Mouse (Mus musculus): ENCODE measurements around the gene Fem1b. TPM values are rescaled to one million over a fixed set of nuclear protein-coding genes. Genes with fewer than 3 reads are reported as not detected.
"Not testable (repeated sequence)": the region's sequence is repeated elsewhere in the genome, so short reads cannot be mapped to it uniquely, and the experiment has no call there.

Gene Fem1b
- polyA plus RNA-seq (2014; fragmentation: Nextera tagmentation; extraction: Ambion mirVana): 20.8 and 38.2 TPM in 2 replicates

GRCm38 (mm10) chr9:62811516-62812121, at the start of gene Fem1b:
Fem1b (minus strand) TSS chr9:62811934.
- Histone ChIP-seq H3K4me2 (replicated peaks; ENCODE audit: low read depth, low read length) (peak within 1 kb of the TSS; percentile 77), H3K27me3 (ENCODE audit: control insufficient read depth, insufficient read depth, low read length) (no peaks in the 10 kb centered on the region), H3K4me1 (ENCODE audit: control insufficient read depth, insufficient read depth, low read length) (peaks cover 8% of the 10 kb centered on the region), H3K9me3 (ENCODE audit: control insufficient read depth, low read length) (no peaks in the 10 kb centered on the region), H3K36me3 (ENCODE audit: control insufficient read depth, insufficient read depth, low read length) (no peaks in the 10 kb centered on the region), H3K4me3 (ENCODE audit: low read length) (peak within 1 kb of the TSS; percentile 98), H3K9ac (ENCODE audit: low read depth, low read length) (peak within 1 kb of the TSS; percentile 97), H3K27ac (ENCODE audit: low read depth, low read length) (peak within 1 kb of the TSS; percentile 95)
- under 1% methylated on average over 49 of the region's 68 CpGs for WGBS
- peak; percentile 93 for ATAC-seq (ENCODE audit: low FRiP score, low TSS enrichment)

GRCm38 (mm10) chr9:62860866-62861265, 49.1 kb upstream of the Fem1b start:
- Histone ChIP-seq H3K4me3 (ENCODE audit: low read length) (no peak overlapping the region), H3K4me1 (ENCODE audit: control insufficient read depth, insufficient read depth, low read length) (peaks cover 33% of the 10 kb centered on the region), H3K9me3 (ENCODE audit: control insufficient read depth, low read length) (no peaks in the 10 kb centered on the region), H3K27ac (ENCODE audit: low read depth, low read length) (no peak overlapping the region), H3K27me3 (ENCODE audit: control insufficient read depth, insufficient read depth, low read length) (no peaks in the 10 kb centered on the region), H3K36me3 (ENCODE audit: control insufficient read depth, insufficient read depth, low read length) (no peaks in the 10 kb centered on the region), H3K9ac (ENCODE audit: low read depth, low read length) (no peak overlapping the region), H3K4me2 (replicated peaks; ENCODE audit: low read depth, low read length) (no peak overlapping the region)
- WGBS: 88% methylated on average over 4 of the region's 4 CpGs
- no peak for ATAC-seq (ENCODE audit: low FRiP score, low TSS enrichment)

- H3K36me3 ChIP-seq (ENCODE audit: control insufficient read depth, insufficient read depth, low read length); H3K4me2 ChIP-seq (replicated peaks; ENCODE audit: low read depth, low read length); H3K9ac ChIP-seq (ENCODE audit: low read depth, low read length); ATAC-seq (ENCODE audit: low FRiP score, low TSS enrichment); H3K9me3 ChIP-seq (ENCODE audit: control insufficient read depth, low read length); H3K27me3 ChIP-seq (ENCODE audit: control insufficient read depth, insufficient read depth, low read length); H3K27ac ChIP-seq (ENCODE audit: low read depth, low read length); H3K4me3 ChIP-seq (ENCODE audit: low read length): not testable (repeated sequence)
- peaks cover 33% of the 10 kb centered on the region for H3K4me1 ChIP-seq (ENCODE audit: control insufficient read depth, insufficient read depth, low read length)
- 37% methylated on average over 6 of the region's 7 CpGs for WGBS
Measured at GRCm38 (mm10) chr9:62860102-62860501, 48.4 kb upstream of the Fem1b start.

GRCm38 (mm10) chr9:62858266-62859019, 46.7 kb upstream of the Fem1b start:
- Histone ChIP-seq H3K9me3 (ENCODE audit: control insufficient read depth, low read length) (no peaks in the 10 kb centered on the region), H3K9ac (ENCODE audit: low read depth, low read length) (peak overlapping the region; percentile 32), H3K4me3 (ENCODE audit: low read length) (peak overlapping the region; percentile 22; the same call in 1 of the 2 replicates), H3K4me1 (ENCODE audit: control insufficient read depth, insufficient read depth, low read length) (peaks cover 37% of the 10 kb centered on the region), H3K4me2 (replicated peaks; ENCODE audit: low read depth, low read length) (peak overlapping the region; percentile 41), H3K36me3 (ENCODE audit: control insufficient read depth, insufficient read depth, low read length) (no peaks in the 10 kb centered on the region), H3K27me3 (ENCODE audit: control insufficient read depth, insufficient read depth, low read length) (no peaks in the 10 kb centered on the region), H3K27ac (ENCODE audit: low read depth, low read length) (peak overlapping the region; percentile 93)
- WGBS: 24% methylated on average over 8 of the region's 8 CpGs
- peak; percentile 36 for ATAC-seq (ENCODE audit: low FRiP score, low TSS enrichment)

GRCm38 (mm10) chr9:62857719-62858261, 46.1 kb upstream of the Fem1b start, which contains the start of gene Calml4:
Calml4 (plus strand) TSS chr9:62858080.
- Histone ChIP-seq H3K4me2 (replicated peaks; ENCODE audit: low read depth, low read length) (peak within 1 kb of the TSS; percentile 41), H3K36me3 (ENCODE audit: control insufficient read depth, insufficient read depth, low read length) (no peaks in the 10 kb centered on the region), H3K9ac (ENCODE audit: low read depth, low read length) (peak within 1 kb of the TSS; percentile 32), H3K27me3 (ENCODE audit: control insufficient read depth, insufficient read depth, low read length) (no peaks in the 10 kb centered on the region), H3K9me3 (ENCODE audit: control insufficient read depth, low read length) (no peaks in the 10 kb centered on the region), H3K4me1 (ENCODE audit: control insufficient read depth, insufficient read depth, low read length) (peaks cover 37% of the 10 kb centered on the region), H3K4me3 (ENCODE audit: low read length) (peak within 1 kb of the TSS; percentile 22; the same call in 1 of the 2 replicates), H3K27ac (ENCODE audit: low read depth, low read length) (peak within 1 kb of the TSS; percentile 93)
- ATAC-seq (ENCODE audit: low FRiP score, low TSS enrichment): peak; percentile 82
- WGBS: 30% methylated on average over 20 of the region's 20 CpGs

GRCm38 (mm10) chr9:62857216-62857615, 45.5 kb upstream of the Fem1b start:
- Histone ChIP-seq H3K27me3 (ENCODE audit: control insufficient read depth, insufficient read depth, low read length) (no peaks in the 10 kb centered on the region), H3K4me3 (ENCODE audit: low read length) (no peak overlapping the region), H3K4me1 (ENCODE audit: control insufficient read depth, insufficient read depth, low read length) (peaks cover 37% of the 10 kb centered on the region), H3K36me3 (ENCODE audit: control insufficient read depth, insufficient read depth, low read length) (no peaks in the 10 kb centered on the region), H3K9me3 (ENCODE audit: control insufficient read depth, low read length) (no peaks in the 10 kb centered on the region), H3K9ac (ENCODE audit: low read depth, low read length) (peak overlapping the region; percentile 32; the same call in 1 of the 2 replicates), H3K27ac (ENCODE audit: low read depth, low read length) (peak overlapping the region; percentile 93), H3K4me2 (replicated peaks; ENCODE audit: low read depth, low read length) (peak overlapping the region; percentile 41)
- 61% methylated on average over 9 of the region's 9 CpGs for WGBS
- no peak for ATAC-seq (ENCODE audit: low FRiP score, low TSS enrichment)

GRCm38 (mm10) chr9:62854483-62854882, 42.7 kb upstream of the Fem1b start:
- peaks cover 12% of the 10 kb centered on the region; the same call in 1 of the 2 replicates for H3K36me3 ChIP-seq (ENCODE audit: control insufficient read depth, insufficient read depth, low read length)
- WGBS: 35% methylated on average over 4 of the region's 4 CpGs
- H3K4me3 ChIP-seq (ENCODE audit: low read length): no peak overlapping the region
- peak overlapping the region; percentile 55; the same call in 1 of the 2 replicates for H3K27ac ChIP-seq (ENCODE audit: low read depth, low read length)
- H3K27me3 ChIP-seq (ENCODE audit: control insufficient read depth, insufficient read depth, low read length): no peaks in the 10 kb centered on the region
- H3K4me1 ChIP-seq (ENCODE audit: control insufficient read depth, insufficient read depth, low read length): peaks cover 35% of the 10 kb centered on the region
- no peak overlapping the region for H3K4me2 ChIP-seq (replicated peaks; ENCODE audit: low read depth, low read length)
- no peaks in the 10 kb centered on the region for H3K9me3 ChIP-seq (ENCODE audit: control insufficient read depth, low read length)
- ATAC-seq (ENCODE audit: low FRiP score, low TSS enrichment): no peak
- H3K9ac ChIP-seq (ENCODE audit: low read depth, low read length): no peak overlapping the region

GRCm38 (mm10) chr9:62851571-62851970, 39.8 kb upstream of the Fem1b start:
- Histone ChIP-seq H3K4me3 (ENCODE audit: low read length) (no peak overlapping the region), H3K9me3 (ENCODE audit: control insufficient read depth, low read length) (no peaks in the 10 kb centered on the region), H3K27ac (ENCODE audit: low read depth, low read length) (no peak overlapping the region), H3K27me3 (ENCODE audit: control insufficient read depth, insufficient read depth, low read length) (no peaks in the 10 kb centered on the region), H3K4me1 (ENCODE audit: control insufficient read depth, insufficient read depth, low read length) (peaks cover 10% of the 10 kb centered on the region), H3K4me2 (replicated peaks; ENCODE audit: low read depth, low read length) (no peak overlapping the region), H3K9ac (ENCODE audit: low read depth, low read length) (no peak overlapping the region), H3K36me3 (ENCODE audit: control insufficient read depth, insufficient read depth, low read length) (peaks cover 22% of the 10 kb centered on the region; the same call in 1 of the 2 replicates)
- no peak for ATAC-seq (ENCODE audit: low FRiP score, low TSS enrichment)
- 72% methylated on average over 2 of the region's 2 CpGs for WGBS
